Comparison of ENCODE assay signal across 8 mouse cellular contexts in the genomic region with DNA sequence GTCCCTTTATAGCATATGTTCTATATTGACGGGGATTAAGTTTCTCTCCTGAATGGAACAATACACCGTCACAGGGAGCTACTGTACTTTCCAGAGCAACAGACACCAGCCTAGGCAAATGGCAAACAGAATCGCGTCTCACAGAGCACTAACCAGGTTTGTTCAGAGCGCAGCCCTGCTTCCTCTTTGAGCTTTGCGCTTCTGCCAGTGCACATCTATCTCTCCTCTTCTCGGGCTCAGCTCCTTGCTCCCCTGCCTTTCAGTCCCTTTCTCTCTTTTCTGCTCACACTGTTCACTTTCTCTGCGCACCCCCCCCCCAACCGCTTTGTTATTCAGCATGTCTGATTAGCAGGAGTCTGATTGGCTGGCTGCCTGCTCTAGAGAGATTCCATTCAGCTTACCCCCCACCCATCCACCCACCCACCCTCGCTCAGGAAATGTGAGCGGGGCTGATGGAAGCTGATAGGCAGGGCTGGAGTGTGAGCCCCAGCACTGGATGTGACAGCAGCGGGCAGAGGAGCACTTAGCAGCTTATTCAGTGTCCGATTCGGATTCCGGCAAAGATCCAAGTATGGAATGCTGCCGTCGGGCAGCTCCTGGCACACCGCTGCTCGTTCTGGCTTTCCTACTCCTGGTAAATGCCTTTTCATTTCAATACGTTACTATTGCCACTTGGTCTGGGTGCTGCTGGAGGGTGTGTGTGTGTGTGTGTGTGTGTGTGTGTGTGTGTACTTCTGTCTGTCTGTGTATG.
DNase-seq lines count a peak whose midpoint lies in the region; ATAC-seq and TF ChIP-seq lines count a peak whose summit lies in the region.

No protein-coding gene starts in this region.

- peak overlapping the region; percentile 36 for H3K4me3 ChIP-seq in forebrain, embryonic 11.5 days (ENCODE audit: low read depth, low read length)
- H3K4me3 ChIP-seq in heart, embryonic 15.5 days, result peak overlapping the region; percentile 63
- peak overlapping the region; percentile 52 for H3K4me3 ChIP-seq in midbrain, embryonic 15.5 days
- H3K4me3 ChIP-seq in stomach, postnatal 0 days (ENCODE audit: low read depth, low read length), result peak overlapping the region; percentile 42

- WGBS in forebrain, embryonic 11.5 days, result under 1% methylated on average over 20 of the region's 20 CpGs
- WGBS in heart, embryonic 15.5 days, result under 1% methylated on average over 20 of the region's 20 CpGs
- WGBS in midbrain, embryonic 15.5 days, result under 1% methylated on average over 20 of the region's 20 CpGs
- WGBS in stomach, postnatal 0 days, result 1% methylated on average over 20 of the region's 20 CpGs

- H3K4me2 ChIP-seq in forebrain, embryonic 11.5 days (ENCODE audit: low read depth, low read length, severe bottlenecking), result peak overlapping the region; percentile 58
- peak overlapping the region; percentile 77 for H3K4me2 ChIP-seq in heart, embryonic 15.5 days
- peak overlapping the region; percentile 83 for H3K4me2 ChIP-seq in midbrain, embryonic 15.5 days
- H3K4me2 ChIP-seq in stomach, postnatal 0 days (replicated peaks; ENCODE audit: low read depth), result peak overlapping the region; percentile 62

- peak overlapping the region; percentile 50 for H3K9ac ChIP-seq in forebrain, embryonic 11.5 days (ENCODE audit: low read length)
- H3K9ac ChIP-seq in heart, embryonic 15.5 days, result peak overlapping the region; percentile 53
- peak overlapping the region; percentile 51 for H3K9ac ChIP-seq in midbrain, embryonic 15.5 days
- peak overlapping the region; percentile 48; the same call in 1 of the 2 replicates for H3K9ac ChIP-seq in stomach, postnatal 0 days (ENCODE audit: low read length)

- H3K27me3 ChIP-seq in forebrain, embryonic 11.5 days (ENCODE audit: control insufficient read depth, insufficient read depth, low read length), result no peaks in the 10 kb centered on the region
- no peaks in the 10 kb centered on the region for H3K27me3 ChIP-seq in heart, embryonic 15.5 days
- no peaks in the 10 kb centered on the region for H3K27me3 ChIP-seq in midbrain, embryonic 15.5 days (replicated peaks)
- no peaks in the 10 kb centered on the region for H3K27me3 ChIP-seq in stomach, postnatal 0 days (ENCODE audit: control insufficient read depth, insufficient read depth, low read length)

- no peaks in the 10 kb centered on the region for H3K9me3 ChIP-seq in forebrain, embryonic 11.5 days (ENCODE audit: control insufficient read depth, low read length)
- H3K9me3 ChIP-seq in heart, embryonic 15.5 days (replicated peaks), result no peaks in the 10 kb centered on the region
- H3K9me3 ChIP-seq in midbrain, embryonic 15.5 days, result no peaks in the 10 kb centered on the region
- H3K9me3 ChIP-seq in stomach, postnatal 0 days (ENCODE audit: control insufficient read depth, low read length), result no peaks in the 10 kb centered on the region

- no peak for TF ChIP-seq CTCF in stomach, postnatal 0 days (IDR thresholded peaks at IDR 0.05; ENCODE audit: low read depth)

- H3K27ac ChIP-seq in forebrain, embryonic 11.5 days (ENCODE audit: low read depth, low read length), result no peak overlapping the region
- peak overlapping the region; percentile 85 for H3K27ac ChIP-seq in heart, embryonic 15.5 days
- H3K27ac ChIP-seq in midbrain, embryonic 15.5 days, result peak overlapping the region; percentile 78
- H3K27ac ChIP-seq in stomach, postnatal 0 days (replicated peaks), result 0 out of 2 replicates have a peak overlapping the region, but pooled peaks have one; percentile 36

- H3K4me1 ChIP-seq in forebrain, embryonic 11.5 days (replicated peaks; ENCODE audit: control insufficient read depth, insufficient read depth, low read length), result no peaks in the 10 kb centered on the region
- H3K4me1 ChIP-seq in heart, embryonic 15.5 days (replicated peaks), result no peaks in the 10 kb centered on the region; the same call in 1 of the 2 replicates
- H3K4me1 ChIP-seq in midbrain, embryonic 15.5 days, result peaks cover 8% of the 10 kb centered on the region
- H3K4me1 ChIP-seq in stomach, postnatal 0 days (replicated peaks; ENCODE audit: control insufficient read depth, insufficient read depth), result no peaks in the 10 kb centered on the region

- no peaks in the 10 kb centered on the region for H3K36me3 ChIP-seq in forebrain, embryonic 11.5 days (ENCODE audit: control insufficient read depth, insufficient read depth, low read length)
- no peaks in the 10 kb centered on the region for H3K36me3 ChIP-seq in heart, embryonic 15.5 days
- H3K36me3 ChIP-seq in midbrain, embryonic 15.5 days (replicated peaks), result no peaks in the 10 kb centered on the region
- no peaks in the 10 kb centered on the region for H3K36me3 ChIP-seq in stomach, postnatal 0 days (ENCODE audit: control insufficient read depth, insufficient read depth, low read length)

- peak; percentile 18 for DNase-seq in c-Kit-positive CD71-negative TER-119-negative erythroid progenitor cells, embryonic 14.5 days (ENCODE audit: low read depth)
- DNase-seq in forebrain, embryonic 11.5 days (ENCODE audit: low spot score), result peak; percentile 86
- peak; percentile 80 for DNase-seq in kidney, postnatal 10 days
- peak; percentile 68 for DNase-seq in liver
- peak; percentile 41 for DNase-seq in stomach, postnatal 0 days (ENCODE audit: low spot score)
- no peak for DNase-seq in thymus, postnatal 0 days (ENCODE audit: low spot score)

- ATAC-seq in forebrain, embryonic 11.5 days (replicated peaks; ENCODE audit: low FRiP score), result peak; percentile 98
- ATAC-seq in heart, embryonic 15.5 days (replicated peaks; ENCODE audit: insufficient number of reproducible peaks, insufficient read depth, low FRiP score, low read depth), result peak; percentile 91
- ATAC-seq in midbrain, embryonic 15.5 days (replicated peaks), result peak; percentile 98
- ATAC-seq in stomach, postnatal 0 days (ENCODE audit: low FRiP score, low TSS enrichment), result peak; percentile 60; the same call in 1 of the 2 replicates

- no peak for TF ChIP-seq EP300 in stomach, postnatal 0 days (optimal IDR thresholded peaks at IDR 0.05)
